Mouse (Mus musculus): ENCODE measurements around the gene Zfp1. TPM values are rescaled to one million over a fixed set of nuclear protein-coding genes. Genes with fewer than 3 reads are reported as not detected.

Gene Zfp1
- total RNA-seq (2021): 10 to 100 TPM; 21.4 to 21.9 TPM
- long read RNA-seq, transcript Zfp1-201 (4 exons, 1,811 nt): major isoform, 8 of 16 reads
- long read RNA-seq, partial matches to known transcripts: 0 of 16 reads
- long read RNA-seq, other reads (novel, unspliced or antisense): 5 of 16 reads

- peak; percentile 92 to 96 for DNase-seq (ENCODE audit: low spot score in 2 of 2)
Observed at GRCm38 (mm10) chr8:111643264-111644141, at the start of gene Zfp1. Zfp1 (plus strand) TSS chr8:111643401.

DNA sequence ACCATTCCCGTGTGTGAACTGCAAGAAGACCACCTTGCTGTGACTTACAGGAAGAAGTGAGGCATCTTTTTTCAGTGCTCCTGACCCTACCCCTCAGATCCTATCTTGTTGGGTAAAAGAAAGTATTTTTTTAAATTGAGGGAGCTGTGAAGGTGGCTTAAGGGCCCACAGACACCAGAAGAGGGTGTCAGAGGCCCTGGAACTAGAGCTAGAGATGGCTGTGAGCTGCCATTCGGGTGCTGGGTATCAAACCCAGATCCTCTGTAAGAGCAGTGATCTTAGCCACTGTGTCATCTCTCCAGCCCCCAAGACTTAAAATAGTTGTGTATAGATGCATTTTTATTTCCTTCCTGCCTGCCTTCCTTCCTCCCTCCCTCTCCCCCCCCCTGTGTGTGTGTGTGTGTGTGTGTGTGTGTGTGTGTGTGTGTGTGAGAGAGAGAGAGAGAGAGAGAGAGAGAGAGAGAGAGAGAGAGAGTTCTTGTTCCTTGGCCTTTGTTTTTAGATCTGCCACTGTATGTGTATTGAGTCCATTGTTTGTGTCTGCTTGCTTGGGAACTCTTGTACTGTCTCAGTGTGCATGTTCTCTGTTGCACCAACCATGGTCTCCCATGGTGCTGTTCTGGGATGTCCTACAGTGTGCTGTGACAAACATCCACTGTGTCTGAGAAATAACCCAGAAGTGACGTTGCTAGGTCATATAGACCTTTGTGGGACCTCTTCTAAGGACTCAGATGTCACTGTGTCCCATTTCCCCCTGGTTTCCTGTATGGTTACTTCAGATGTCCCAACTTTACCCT lies 49.0 kb upstream of the Zfp1 start:
- no peak for DNase-seq (ENCODE audit: low spot score in 2 of 2)

DNA sequence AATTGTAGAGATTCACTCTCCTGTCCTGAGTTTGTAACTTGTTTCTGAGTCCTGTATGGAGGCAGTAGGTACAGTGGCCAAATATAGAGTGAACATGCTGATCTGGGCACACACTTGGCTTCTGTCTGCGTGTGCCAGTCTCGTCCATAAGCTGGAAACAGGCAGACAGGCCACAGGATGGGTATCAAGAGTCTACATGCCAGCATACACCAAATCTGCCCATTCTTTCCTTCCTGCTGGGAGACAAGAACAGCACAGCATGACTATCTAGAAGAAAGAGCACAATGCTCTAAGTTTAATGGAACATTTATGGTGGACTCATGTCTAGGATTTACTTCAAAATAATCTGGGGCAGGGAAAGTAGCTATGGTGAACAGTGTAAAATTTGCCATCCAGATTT lies 48.2 kb upstream of the Zfp1 start:
- DNase-seq (ENCODE audit: low spot score in 2 of 2): no peak

- DNase-seq (ENCODE audit: low spot score in 2 of 2): peak; percentile 19 to 21
Observed at GRCm38 (mm10) chr8:111595712-111596484, 47.3 kb upstream of the Zfp1 start.

DNA sequence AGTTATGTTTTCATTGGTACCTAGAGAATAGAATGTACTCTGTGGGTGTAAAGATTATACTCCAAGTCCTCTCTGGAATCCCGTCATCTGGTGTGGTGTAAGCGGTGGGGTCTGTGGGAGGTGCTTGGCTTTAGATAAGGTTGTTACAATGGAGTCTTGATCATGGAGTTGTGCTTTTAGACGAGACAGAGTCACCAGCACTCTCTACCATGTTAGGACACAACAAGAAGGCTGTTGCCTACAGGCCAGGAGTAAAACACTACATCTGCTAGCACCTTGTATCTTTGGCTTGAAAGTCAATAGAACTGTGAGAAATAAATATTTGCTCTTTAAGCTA lies 46.7 kb upstream of the Zfp1 start:
- no peak for DNase-seq (ENCODE audit: low spot score in 2 of 2)

- no peak for DNase-seq (ENCODE audit: low spot score in 2 of 2)
Observed at GRCm38 (mm10) chr8:111597310-111597709, 45.9 kb upstream of the Zfp1 start.

DNA sequence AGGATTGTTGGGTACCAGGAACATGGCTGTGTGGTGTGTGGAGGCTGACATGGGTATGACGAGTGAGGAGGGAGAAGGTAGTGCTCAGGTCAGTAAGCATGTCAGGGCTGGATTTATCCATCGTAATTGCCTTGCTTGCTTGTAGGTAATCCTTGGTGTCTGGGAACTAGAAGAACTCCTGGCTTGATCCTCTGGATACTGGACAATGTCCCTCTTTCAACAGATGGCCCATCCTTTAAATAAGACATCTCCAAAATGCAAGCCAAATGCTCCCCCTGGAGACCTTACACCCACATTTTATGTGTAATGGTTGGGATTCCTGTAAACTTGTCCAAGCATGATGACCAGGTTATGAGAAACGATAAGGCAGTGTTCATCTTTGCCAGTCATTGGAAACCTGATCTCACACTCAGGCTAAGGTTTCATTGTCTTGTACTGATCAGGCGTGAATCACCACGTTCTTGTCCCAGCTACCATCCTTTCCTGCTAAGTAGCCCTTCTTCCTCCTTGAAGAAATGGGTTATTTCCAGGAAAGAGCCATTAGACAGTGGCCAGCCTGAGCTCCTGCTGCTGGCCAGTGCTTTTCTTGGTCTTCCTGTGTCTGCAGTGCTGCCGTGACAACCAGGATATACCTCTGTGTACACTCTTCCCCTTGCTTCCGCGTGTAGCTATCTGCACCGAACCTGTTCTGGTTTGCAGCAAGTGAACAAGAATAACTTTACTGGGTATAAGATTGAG lies 43.3 kb upstream of the Zfp1 start:
- DNase-seq (ENCODE audit: low spot score in 2 of 2): no peak

DNA sequence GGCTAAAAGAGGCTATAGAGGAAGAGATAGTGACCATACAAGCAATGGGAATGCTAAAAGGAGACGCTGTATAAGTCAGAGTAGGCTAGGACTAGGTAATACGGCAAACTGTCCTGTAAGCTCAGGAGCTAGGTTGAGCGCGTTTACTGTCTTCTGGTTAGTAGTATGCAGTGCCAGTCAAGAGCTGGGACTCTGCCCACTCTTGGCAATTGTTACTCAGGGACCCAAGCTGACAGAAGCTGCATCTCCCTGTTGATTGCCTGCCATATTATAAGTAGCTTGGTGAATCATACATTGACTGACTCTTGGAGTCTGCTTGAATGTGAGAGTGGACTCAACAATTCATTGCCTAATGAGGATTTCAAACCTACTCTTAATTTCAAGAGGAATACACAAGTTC lies 41.2 kb upstream of the Zfp1 start:
- peak; percentile 37 to 52 for DNase-seq (ENCODE audit: low spot score in 2 of 2)

DNA sequence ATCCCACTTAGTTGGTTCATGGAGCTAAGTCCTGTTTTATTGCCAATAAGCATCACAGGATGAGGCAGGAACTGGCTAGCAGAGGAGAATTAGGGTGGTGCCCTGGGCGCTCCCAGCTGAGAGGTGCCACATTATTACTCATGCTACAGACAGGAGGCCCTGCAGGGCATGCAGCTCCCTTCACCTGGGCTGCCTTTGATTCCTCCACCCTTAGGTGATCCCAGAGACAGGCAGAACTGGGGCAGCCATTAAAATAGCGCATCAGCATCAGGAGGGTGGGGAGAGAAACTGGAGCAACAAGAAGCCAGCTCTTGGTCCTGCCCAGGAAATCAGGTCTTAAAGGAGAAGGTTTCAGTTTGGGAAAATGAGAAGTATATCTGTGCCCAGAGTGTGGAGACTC lies 38.2 kb upstream of the Zfp1 start:
- DNase-seq (ENCODE audit: low spot score in 2 of 2): no peak

DNA sequence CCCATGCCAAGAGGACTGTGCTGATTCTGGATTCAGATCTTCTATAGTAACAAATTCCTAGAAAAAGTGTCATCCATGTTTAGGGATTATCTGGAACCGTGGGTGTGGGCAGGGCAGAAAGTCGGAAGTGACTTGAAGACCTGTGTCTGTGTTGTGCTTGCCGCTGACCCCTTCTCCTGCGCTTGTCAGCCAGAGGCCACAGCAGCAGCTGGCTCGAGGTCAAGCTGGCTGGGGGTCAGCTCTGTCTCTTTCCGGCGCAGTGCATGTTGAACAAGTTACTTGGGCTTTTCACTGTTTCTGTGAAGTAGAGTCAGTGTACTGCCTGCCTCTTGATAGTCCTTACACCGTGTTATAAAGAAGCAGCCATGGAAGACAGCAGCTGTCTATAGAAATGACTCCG lies 36.2 kb upstream of the Zfp1 start:
- DNase-seq (ENCODE audit: low spot score in 2 of 2): no peak

- DNase-seq (ENCODE audit: low spot score in 2 of 2): no peak
Observed at GRCm38 (mm10) chr8:111607414-111607813, 35.8 kb upstream of the Zfp1 start.

GRCm38 (mm10) chr8:111613181-111613580 lies 30.0 kb upstream of the Zfp1 start:
- DNase-seq (ENCODE audit: low spot score in 2 of 2): no peak

- DNase-seq (ENCODE audit: low spot score in 2 of 2): no peak
Observed at GRCm38 (mm10) chr8:111614786-111615701, 28.2 kb upstream of the Zfp1 start.

- no peak for DNase-seq (ENCODE audit: low spot score in 2 of 2)
Observed at GRCm38 (mm10) chr8:111617812-111618211, 25.4 kb upstream of the Zfp1 start.

GRCm38 (mm10) chr8:111618273-111618672 lies 24.9 kb upstream of the Zfp1 start:
- no peak for DNase-seq (ENCODE audit: low spot score in 2 of 2)

DNA sequence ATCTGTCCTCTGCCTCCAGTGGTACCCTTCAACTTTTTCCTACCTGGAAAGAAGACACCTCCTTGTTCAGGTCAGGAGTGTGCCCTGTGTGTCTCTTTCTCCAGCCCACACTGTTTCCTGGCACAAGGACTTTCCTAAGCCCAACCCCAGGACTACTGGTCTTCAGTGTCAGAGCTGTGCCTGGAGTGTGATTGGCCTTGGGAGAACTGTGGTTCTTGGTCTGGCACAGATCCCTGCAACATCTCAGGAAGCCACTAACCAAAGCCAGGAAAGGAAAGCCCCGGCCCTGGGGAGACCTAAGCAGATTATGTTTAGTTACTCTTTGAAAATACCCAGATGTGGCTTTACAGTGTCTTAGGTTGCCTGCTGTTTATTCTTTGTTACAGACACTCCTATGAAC lies 23.3 kb upstream of the Zfp1 start:
- no peak for DNase-seq (ENCODE audit: low spot score in 2 of 2)

GRCm38 (mm10) chr8:111622104-111622503 lies 21.1 kb upstream of the Zfp1 start:
- no peak for DNase-seq (ENCODE audit: low spot score in 2 of 2)

DNA sequence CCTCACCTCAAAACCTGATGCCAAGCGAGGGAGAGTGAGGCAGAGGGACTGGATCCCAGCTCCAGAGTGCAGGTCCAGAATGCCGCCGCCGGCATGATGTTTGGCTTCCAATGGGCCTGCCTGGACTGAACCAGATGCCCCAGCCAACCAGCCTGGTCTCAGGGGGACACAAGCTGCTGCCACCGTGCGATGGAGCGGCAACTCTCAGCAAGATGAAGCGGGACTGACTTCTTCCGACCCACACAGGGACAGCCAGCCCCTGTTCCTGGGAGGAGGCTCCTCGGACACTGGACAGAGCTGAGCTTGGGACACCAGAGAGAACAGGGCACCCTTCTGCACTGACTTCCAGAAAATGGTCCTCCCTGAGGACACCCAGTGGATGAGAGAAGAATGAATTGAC lies 20.6 kb upstream of the Zfp1 start:
- no peak for DNase-seq (ENCODE audit: low spot score in 2 of 2)

DNA sequence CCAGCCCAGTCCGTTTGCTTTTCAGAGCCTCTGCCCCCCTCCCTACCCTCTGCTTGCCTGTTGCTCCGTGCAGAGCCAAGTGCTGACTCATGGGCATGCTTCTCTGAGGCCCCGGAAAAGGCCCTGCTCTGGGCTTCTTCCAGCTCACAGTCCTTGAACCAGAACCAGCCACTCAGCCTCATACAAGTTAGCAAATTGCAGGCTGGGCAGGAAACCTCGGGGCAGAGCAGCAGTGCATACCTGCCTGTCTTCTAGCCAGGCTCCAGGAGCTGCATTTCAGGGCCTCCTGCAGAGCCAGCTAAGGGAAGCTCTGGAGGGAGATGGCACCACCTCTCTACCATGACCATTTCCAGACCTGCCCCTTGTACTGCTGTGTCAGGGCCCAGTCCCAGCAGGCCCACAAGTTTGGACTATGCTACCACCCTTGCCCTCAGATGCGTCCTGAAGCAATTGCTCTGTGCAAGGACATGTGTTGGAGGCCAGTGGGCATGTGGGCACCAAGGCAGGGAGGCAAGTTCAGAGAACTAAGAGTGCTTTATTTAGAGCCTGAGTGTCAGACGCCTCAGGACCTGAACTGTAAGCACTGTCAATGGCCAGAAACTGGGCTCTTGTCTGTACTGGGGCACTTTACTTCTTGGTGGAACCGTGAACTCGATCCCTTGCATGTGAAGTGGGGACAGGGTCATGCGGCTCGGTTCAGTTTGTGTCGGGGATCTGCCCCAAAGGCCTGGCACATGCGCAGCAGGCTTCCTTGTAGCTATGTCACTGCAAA lies 18.9 kb upstream of the Zfp1 start:
- peak in 1 of 2 experiments; percentile 57 for DNase-seq (ENCODE audit: low spot score in 2 of 2)
